Mouse (Mus musculus): ENCODE results near the gene Nt5dc2. TPM values are rescaled to one million over a fixed set of nuclear protein-coding genes. Genes with fewer than 3 reads are reported as not detected.

The Nt5dc2 gene
- total and polyA plus RNA-seq, 3 experiments, result 3.3 to 52.5 (median 4.0) TPM

GRCm38 (mm10) chr14:31130236-31131220 is at the start of gene Nt5dc2 (continued):
- TF ChIP-seq HCFC1 (IDR thresholded peaks at IDR 0.05; ENCODE audit: low read depth, low read length), result no peak

- Histone ChIP-seq H3K4me3 (replicated peaks in 1 of 3; ENCODE audit: low read depth in 2 of 3, low read length in 2 of 3, poor library complexity in 1 of 3) (no peak overlapping the region), H3K9ac (ENCODE audit: insufficient read depth, low read depth) (no peak overlapping the region), H3K4me1 (ENCODE audit: control insufficient read depth in 1 of 2, insufficient read depth in 2 of 2) (no peaks in the 10 kb centered on the region), H3K36me3 (replicated peaks in 1 of 2; ENCODE audit: control insufficient read depth in 1 of 2, insufficient read depth in 1 of 2, low read length in 1 of 2) (peaks cover 27 to 61% of the 10 kb centered on the region in 2 experiments), H3K79me2 (replicated peaks; ENCODE audit: control insufficient read depth, extremely low read depth, insufficient read depth, poor library complexity, severe bottlenecking) (no peaks in the 10 kb centered on the region), H3K27ac (ENCODE audit: insufficient read depth, low read depth) (no peak overlapping the region), H3K9me3 (replicated peaks; ENCODE audit: low read length) (peaks cover 3% of the 10 kb centered on the region), H3K4me2 (ENCODE audit: insufficient read depth, low read depth, poor library complexity, severe bottlenecking) (no peak overlapping the region), H3K27me3 (replicated peaks) (no peaks in the 10 kb centered on the region)
- no peak for DNase-seq (ENCODE audit: extremely low read depth)
- dilution Hi-C loops (cut with MboI; ENCODE audit: extremely low pct_ligation_motif_present, extremely low pct_unique_long_range_greater_than_20kb, low sequenced_read_pairs) (no loop called here), in situ Hi-C loops (cut with MboI; ENCODE audit: low pct_ligation_motif_present, low pct_unique_long_range_greater_than_20kb, low sequenced_read_pairs) (no loop called here)
- TF ChIP-seq NELFE (IDR thresholded peaks at IDR 0.05; ENCODE audit: low read depth, low read length), result no peak
- TF ChIP-seq GABPA (IDR thresholded peaks at IDR 0.05; ENCODE audit: insufficient replicate concordance, low read depth, low read length), result no peak
Observed at GRCm38 (mm10) chr14:31081147-31081546, 49.7 kb upstream of the Nt5dc2 start.

- dilution Hi-C loops (cut with MboI; ENCODE audit: extremely low pct_ligation_motif_present, extremely low pct_unique_long_range_greater_than_20kb, low sequenced_read_pairs), result no loop called here
- peaks cover 29 to 73% of the 10 kb centered on the region in 2 experiments for H3K36me3 ChIP-seq (replicated peaks in 1 of 2; ENCODE audit: control insufficient read depth in 1 of 2, insufficient read depth in 1 of 2, low read length in 1 of 2)
Observed at GRCm38 (mm10) chr14:31087433-31087832, 43.4 kb upstream of the Nt5dc2 start.

DNA sequence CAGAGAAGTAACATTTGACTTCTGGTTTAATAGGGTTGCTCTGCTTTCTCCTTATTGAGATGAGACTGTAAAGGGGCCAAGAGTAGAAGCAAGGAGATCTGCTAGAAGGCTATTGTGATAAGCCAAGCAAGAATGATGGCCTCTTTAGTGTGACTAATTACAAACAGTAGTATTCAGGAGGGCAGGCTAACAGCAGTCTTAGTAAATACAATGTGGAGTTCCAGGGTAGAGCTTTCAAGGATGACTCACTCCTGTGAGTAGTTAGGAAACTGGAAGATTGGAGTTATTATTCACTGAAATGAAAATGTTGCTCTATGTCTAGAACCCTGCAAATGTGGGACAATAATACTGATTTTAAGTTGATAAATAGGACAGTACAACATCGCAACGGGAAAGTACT is 42.3 kb upstream of the Nt5dc2 start:
- no peak for DNase-seq (ENCODE audit: extremely low read depth)
- TF ChIP-seq ZC3H11A (IDR thresholded peaks at IDR 0.05; ENCODE audit: low read depth, low read length), result no peak
- no peak for TF ChIP-seq UBTF (IDR thresholded peaks at IDR 0.05; ENCODE audit: low read depth, low read length)
- no peak for TF ChIP-seq JUN (IDR thresholded peaks at IDR 0.05; ENCODE audit: insufficient read depth, low read depth, low read length)
- TF ChIP-seq NELFE (IDR thresholded peaks at IDR 0.05; ENCODE audit: low read depth, low read length), result no peak
- no peak for TF ChIP-seq ZKSCAN1 (IDR thresholded peaks at IDR 0.05; ENCODE audit: borderline replicate concordance, low read depth, low read length)
- TF ChIP-seq POLR2AphosphoS2 (IDR thresholded peaks at IDR 0.05; ENCODE audit: low read depth, low read length), result no peak
- TF ChIP-seq IRF4 (IDR thresholded peaks at IDR 0.05; ENCODE audit: low read depth, low read length), result no peak
- TF ChIP-seq ELF1 (IDR thresholded peaks at IDR 0.05; ENCODE audit: low read depth, low read length), result no peak
- no peak for TF ChIP-seq RCOR1 (conservative IDR thresholded peaks at IDR 0.05; ENCODE audit: low read depth, low read length)
- Histone ChIP-seq H3K9me3 (replicated peaks; ENCODE audit: low read length) (no peaks in the 10 kb centered on the region), H3K27me3 (replicated peaks) (no peaks in the 10 kb centered on the region), H3K9ac (ENCODE audit: insufficient read depth, low read depth) (no peak overlapping the region), H3K4me3 (replicated peaks in 1 of 3; ENCODE audit: low read depth in 2 of 3, low read length in 2 of 3, poor library complexity in 1 of 3) (no peak overlapping the region), H3K4me1 (ENCODE audit: control insufficient read depth in 1 of 2, insufficient read depth in 2 of 2) (no peaks in the 10 kb centered on the region), H3K36me3 (replicated peaks in 1 of 2; ENCODE audit: control insufficient read depth in 1 of 2, insufficient read depth in 1 of 2, low read length in 1 of 2) (peaks cover 29 to 70% of the 10 kb centered on the region in 2 experiments), H3K79me2 (replicated peaks; ENCODE audit: control insufficient read depth, extremely low read depth, insufficient read depth, poor library complexity, severe bottlenecking) (no peaks in the 10 kb centered on the region), H3K4me2 (ENCODE audit: insufficient read depth, low read depth, poor library complexity, severe bottlenecking) (no peak overlapping the region), H3K27ac (ENCODE audit: insufficient read depth, low read depth) (no peak overlapping the region)
- dilution Hi-C loops (cut with MboI; ENCODE audit: extremely low pct_ligation_motif_present, extremely low pct_unique_long_range_greater_than_20kb, low sequenced_read_pairs) (no loop called here), in situ Hi-C loops (cut with MboI; ENCODE audit: low pct_ligation_motif_present, low pct_unique_long_range_greater_than_20kb, low sequenced_read_pairs) (no loop called here)

More at GRCm38 (mm10) chr14:31087433-31087832, 43.4 kb upstream of the Nt5dc2 start:
- in situ Hi-C loops (cut with MboI; ENCODE audit: low pct_ligation_motif_present, low pct_unique_long_range_greater_than_20kb, low sequenced_read_pairs), result no loop called here
- Histone ChIP-seq H3K27me3 (replicated peaks) (no peaks in the 10 kb centered on the region), H3K4me3 (replicated peaks in 1 of 3; ENCODE audit: low read depth in 2 of 3, low read length in 2 of 3, poor library complexity in 1 of 3) (no peak overlapping the region), H3K4me1 (ENCODE audit: control insufficient read depth in 1 of 2, insufficient read depth in 2 of 2) (no peaks in the 10 kb centered on the region), H3K4me2 (ENCODE audit: insufficient read depth, low read depth, poor library complexity, severe bottlenecking) (no peak overlapping the region), H3K9me3 (replicated peaks; ENCODE audit: low read length) (no peaks in the 10 kb centered on the region), H3K27ac (ENCODE audit: insufficient read depth, low read depth) (no peak overlapping the region), H3K79me2 (replicated peaks; ENCODE audit: control insufficient read depth, extremely low read depth, insufficient read depth, poor library complexity, severe bottlenecking) (no peaks in the 10 kb centered on the region), H3K9ac (ENCODE audit: insufficient read depth, low read depth) (no peak overlapping the region)
- no peak for DNase-seq (ENCODE audit: extremely low read depth)
- TF ChIP-seq PAX5 (IDR thresholded peaks at IDR 0.05; ENCODE audit: low read length) (no peak), MAFK (IDR thresholded peaks at IDR 0.05; ENCODE audit: insufficient replicate concordance, low read length) (no peak), CTCF (conservative IDR thresholded peaks at IDR 0.05 in 1 of 2, IDR thresholded peaks at IDR 0.05 in 1 of 2; ENCODE audit: low read depth in 2 of 2, low read length in 2 of 2) (peak in 1 of 2 experiments; percentile 46; a peak in 3 of 4 replicates)

Data from CH12.LX (cell line).